8 mouse cellular contexts compared by ENCODE assay signal in genomic region chr13:42792279-42792678, GRCm38 (mm10).
DNase-seq lines count a peak whose midpoint lies in the region; ATAC-seq and TF ChIP-seq lines count a peak whose summit lies in the region.

No protein-coding gene starts in this region.

- intact Hi-C loops in heart, postnatal 36 days (cut with DNase I) = loop anchor here (2.0 to 5.0 kb wide), 2 partner anchors 167 to 215 kb away; no protein-coding TSS in a partner anchor
- intact Hi-C loops in gastrocnemius, postnatal 14 days (cut with DNase I; ENCODE audit: low total_unique reads) = loop anchor here (10.0 kb wide), 2 partner anchors 167 to 217 kb away; no protein-coding TSS in a partner anchor

- H3K4me2 ChIP-seq in heart, embryonic 15.5 days = peak overlapping the region; percentile 42; the same call in 1 of the 2 replicates
- H3K4me2 ChIP-seq in limb, embryonic 14.5 days (replicated peaks; ENCODE audit: low read depth, low read length, severe bottlenecking) = peak overlapping the region; percentile 2; the same call in 1 of the 2 replicates

- no peaks in the 10 kb centered on the region for H3K27me3 ChIP-seq in heart, embryonic 15.5 days
- H3K27me3 ChIP-seq in E14TG2a.4 (ENCODE audit: insufficient read depth, low read length) = no peaks in the 10 kb centered on the region
- no peaks in the 10 kb centered on the region for H3K27me3 ChIP-seq in limb, embryonic 14.5 days (ENCODE audit: control insufficient read depth, insufficient read depth, low read length)

- H3K4me1 ChIP-seq in heart, embryonic 15.5 days (replicated peaks) = peaks cover 3% of the 10 kb centered on the region; the same call in 1 of the 2 replicates
- H3K4me1 ChIP-seq in E14TG2a.4 (replicated peaks; ENCODE audit: low read depth, low read length) = no peaks in the 10 kb centered on the region
- H3K4me1 ChIP-seq in limb, embryonic 14.5 days (ENCODE audit: control insufficient read depth, insufficient read depth, low read length) = no peaks in the 10 kb centered on the region

- TF ChIP-seq POLR2A in limb, embryonic 14.5 days (IDR thresholded peaks at IDR 0.05; ENCODE audit: borderline replicate concordance, extremely low read depth, insufficient read depth, insufficient read length) = no peak

- H3K36me3 ChIP-seq in heart, embryonic 15.5 days = no peaks in the 10 kb centered on the region
- H3K36me3 ChIP-seq in E14TG2a.4 (ENCODE audit: insufficient read depth, low read length) = no peaks in the 10 kb centered on the region
- no peaks in the 10 kb centered on the region for H3K36me3 ChIP-seq in limb, embryonic 14.5 days (ENCODE audit: control insufficient read depth, insufficient read depth, low read length)

- DNase-seq in heart, postnatal 36 days = no peak
- peak; percentile 74 for DNase-seq in embryo, embryonic 10 days (ENCODE audit: low spot score)
- DNase-seq in limb, embryonic 14.5 days (ENCODE audit: low spot score) = no peak
- DNase-seq in thymus, postnatal 14 days = no peak
- DNase-seq in spleen, postnatal 36 days (ENCODE audit: low spot score in 2 of 2) = no peak
- no peak for DNase-seq in gastrocnemius, postnatal 14 days

- ATAC-seq in heart, embryonic 15.5 days (replicated peaks; ENCODE audit: insufficient number of reproducible peaks, insufficient read depth, low FRiP score, low read depth) = no peak
- no peak for ATAC-seq in limb, embryonic 14.5 days (ENCODE audit: low FRiP score, low read depth)

- 19% methylated on average over 8 of the region's 8 CpGs for WGBS in heart, embryonic 15.5 days
- WGBS in limb, embryonic 14.5 days = 21% methylated on average over 8 of the region's 8 CpGs

- TF ChIP-seq CTCF in E14TG2a.4 (conservative IDR thresholded peaks at IDR 0.05; ENCODE audit: low read length) = peak; percentile 87

- no peak overlapping the region for H3K9ac ChIP-seq in heart, embryonic 15.5 days
- H3K9ac ChIP-seq in limb, embryonic 14.5 days (ENCODE audit: low read depth, low read length, severe bottlenecking) = no peak overlapping the region

- H3K4me3 ChIP-seq in heart, embryonic 15.5 days = no peak overlapping the region
- H3K4me3 ChIP-seq in E14TG2a.4 (replicated peaks; ENCODE audit: low read length) = no peak overlapping the region
- H3K4me3 ChIP-seq in limb, embryonic 14.5 days (replicated peaks; ENCODE audit: low read length) = no peak overlapping the region

- H3K9me3 ChIP-seq in heart, embryonic 15.5 days (replicated peaks) = no peaks in the 10 kb centered on the region
- H3K9me3 ChIP-seq in E14TG2a.4 (ENCODE audit: low read length) = no peaks in the 10 kb centered on the region
- H3K9me3 ChIP-seq in limb, embryonic 14.5 days (ENCODE audit: control insufficient read depth, low read length) = no peaks in the 10 kb centered on the region

- H3K27ac ChIP-seq in heart, embryonic 15.5 days = no peak overlapping the region
- H3K27ac ChIP-seq in limb, embryonic 14.5 days (replicated peaks; ENCODE audit: low read depth, low read length) = no peak overlapping the region
